Mouse (Mus musculus) lung, adult 10 weeks (tissue): ENCODE results near the gene Siah3. TPM values are rescaled to one million over a fixed set of nuclear protein-coding genes. Genes with fewer than 3 reads are reported as not detected.

Source experiments
- polyA plus RNA-seq: library from polyadenylated mRNA; stranded (reverse); fragments of 350-450 nt; fragmentation: Illumina TruSeq; extraction: RNeasy Lipid Tissue Mini Kit (QIAGEN cat#74804); gene quantifications from one replicate; pipeline ENCODE4 v1.2.3, GENCODE M21; 2014; ENCODE audit warnings: low read depth, low replicate concordance; ENCODE audit not compliant: insufficient read depth

Siah3 gene
- polyA plus RNA-seq: not detected

GRCm38 (mm10) chr14:75455743-75456421, at the start of gene Siah3:
Gene Siah3, plus strand, starts transcription at chr14:75455982.

Other genes starting within 250 kb of the Siah3 start
- not detected for gene Cpb2, start 213.7 kb upstream of the Siah3 start, polyA plus RNA-seq
- 9.2 TPM for gene Zc3h13, start 171.6 kb upstream of the Siah3 start, polyA plus RNA-seq
- gene Spert, start 137.1 kb downstream of the Siah3 start, polyA plus RNA-seq: not detected
- gene Erich6b, start 186.3 kb downstream of the Siah3 start, polyA plus RNA-seq: not detected